Mouse (Mus musculus): ENCODE results near the gene Mroh8.

The Mroh8 gene

DNA sequence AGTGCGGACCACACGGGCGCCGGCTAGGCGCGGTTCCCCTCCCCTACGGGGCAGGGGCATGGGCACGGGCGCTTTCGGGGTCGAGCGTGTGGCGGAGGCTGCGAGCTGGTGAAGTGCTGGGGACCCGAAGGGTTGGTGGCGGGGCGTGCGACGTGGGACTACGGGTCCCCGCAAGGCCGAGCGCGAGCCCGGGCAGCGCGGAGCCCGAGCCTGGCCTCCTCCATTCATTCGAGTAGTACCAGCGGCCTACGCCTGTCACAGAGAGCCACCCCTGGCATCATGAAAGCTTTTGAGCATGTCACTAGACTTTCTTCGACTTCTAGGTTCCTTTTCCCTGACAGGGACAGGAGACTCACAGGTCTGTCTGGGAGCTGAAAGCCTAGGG lies at the start of gene Mroh8:
Gene Mroh8 (minus strand): TSS at position 134 of the 385 bp plus-strand sequence.
- no peak for DNase-seq

- no peak for DNase-seq
Measured at GRCm38 (mm10) chr2:157328570-157328969, 49.2 kb upstream of the Mroh8 start.

DNA sequence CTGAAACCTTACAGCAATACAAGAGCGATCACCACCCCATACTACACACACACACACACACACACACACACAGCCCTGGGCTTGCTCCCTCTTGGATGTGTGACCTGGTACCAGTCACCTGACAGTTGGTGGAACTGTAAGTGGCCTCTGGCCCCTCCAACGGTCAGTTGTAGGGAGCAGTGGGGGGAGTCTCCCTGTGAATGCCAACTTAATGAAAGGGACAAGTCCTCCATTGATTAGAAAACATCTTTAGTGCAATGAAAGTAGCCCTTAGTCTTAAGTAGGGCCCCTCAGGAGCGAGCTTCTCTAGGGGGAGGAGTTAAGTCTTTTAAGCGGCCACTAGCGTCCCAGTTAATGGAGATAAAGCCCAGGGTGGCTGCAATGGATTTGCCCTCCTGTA lies 48.8 kb upstream of the Mroh8 start:
- no peak for DNase-seq

DNA sequence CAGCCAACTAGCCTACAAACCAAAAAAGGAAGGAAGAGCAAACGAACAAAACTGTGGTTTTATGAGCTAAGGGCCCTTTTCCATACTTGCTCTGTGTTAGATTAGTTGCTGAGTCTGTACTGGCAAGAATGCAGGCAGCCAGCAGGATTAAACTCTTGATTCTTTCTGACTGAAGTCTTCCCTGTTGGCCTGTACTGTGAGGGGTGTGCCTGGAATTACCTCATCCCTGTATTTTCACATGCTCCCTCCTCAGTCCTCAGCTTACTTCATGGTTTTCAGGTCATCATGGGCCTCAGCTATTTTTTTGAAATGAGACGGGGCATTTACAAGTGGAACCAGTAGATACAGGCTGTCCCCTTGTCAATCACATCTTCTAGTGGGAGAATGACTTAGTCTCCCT lies 45.9 kb upstream of the Mroh8 start:
- DNase-seq = no peak

- no peak for DNase-seq
Measured at GRCm38 (mm10) chr2:157322029-157322766, 42.8 kb upstream of the Mroh8 start.

GRCm38 (mm10) chr2:157320886-157321285 lies 41.5 kb upstream of the Mroh8 start:
- no peak for DNase-seq

- no peak for DNase-seq
Measured at GRCm38 (mm10) chr2:157320135-157320534, 40.8 kb upstream of the Mroh8 start.

DNA sequence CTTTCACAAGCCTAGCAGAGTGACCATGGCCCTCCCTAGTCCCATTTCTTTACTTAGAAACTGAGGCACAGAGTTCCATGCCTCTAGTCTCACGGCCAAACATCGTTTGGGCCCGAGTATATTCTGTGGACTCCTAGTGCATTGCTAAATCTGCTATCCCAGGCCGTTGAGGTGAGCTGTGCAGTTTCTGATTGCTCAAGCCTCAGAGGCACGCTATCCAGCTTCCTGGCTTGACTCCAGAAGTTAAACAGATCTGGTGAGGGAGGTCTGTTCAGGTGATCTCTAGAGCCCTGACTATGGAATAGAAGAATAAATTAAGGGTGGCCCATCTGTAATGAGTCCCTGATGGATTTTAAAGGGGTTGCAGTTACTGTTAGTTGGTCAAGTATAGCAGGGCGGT lies 37.9 kb upstream of the Mroh8 start:
- no peak for DNase-seq

GRCm38 (mm10) chr2:157316358-157316933 lies 37.1 kb upstream of the Mroh8 start:
- no peak for DNase-seq

DNA sequence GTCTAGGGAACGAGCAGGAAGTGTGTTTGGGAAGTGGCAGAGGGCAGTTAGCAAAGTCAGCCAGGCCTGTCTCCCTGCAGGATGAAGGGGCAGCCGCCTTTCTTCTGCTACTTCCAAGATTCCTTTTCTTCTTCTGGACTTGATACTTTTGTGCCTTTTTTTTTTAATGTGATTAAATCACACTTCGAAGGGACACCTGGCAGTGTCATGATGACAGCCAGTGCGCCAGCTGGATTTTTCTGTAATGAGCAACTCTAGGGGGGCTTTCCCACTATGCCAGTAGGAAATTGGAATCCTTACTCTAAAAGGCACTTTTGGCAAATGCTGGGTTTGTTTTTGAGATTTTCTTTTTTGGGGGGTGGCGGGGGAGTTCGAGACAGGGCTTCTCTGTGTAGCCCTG lies 36.1 kb upstream of the Mroh8 start:
- DNase-seq = no peak

DNA sequence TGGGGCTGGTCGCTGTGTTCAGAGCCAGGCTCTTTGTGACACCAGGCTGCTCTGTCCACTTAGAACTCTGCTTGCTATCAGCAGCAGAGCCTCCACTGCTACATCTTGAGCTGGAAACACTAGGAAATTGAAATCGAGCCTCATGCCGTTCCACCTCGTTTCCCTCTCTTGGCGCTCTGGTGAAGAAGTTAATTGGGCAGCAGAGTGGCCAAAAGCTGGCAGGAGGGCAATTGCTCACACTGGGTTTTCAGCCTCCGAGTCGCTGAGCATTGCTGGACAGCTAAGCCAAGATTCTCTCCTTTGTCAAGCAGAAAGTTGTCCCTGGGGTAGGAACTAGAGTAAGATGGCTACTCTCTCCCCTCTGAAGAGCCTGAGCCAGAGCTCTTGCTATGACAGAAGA lies 35.0 kb upstream of the Mroh8 start:
- no peak for DNase-seq

DNA sequence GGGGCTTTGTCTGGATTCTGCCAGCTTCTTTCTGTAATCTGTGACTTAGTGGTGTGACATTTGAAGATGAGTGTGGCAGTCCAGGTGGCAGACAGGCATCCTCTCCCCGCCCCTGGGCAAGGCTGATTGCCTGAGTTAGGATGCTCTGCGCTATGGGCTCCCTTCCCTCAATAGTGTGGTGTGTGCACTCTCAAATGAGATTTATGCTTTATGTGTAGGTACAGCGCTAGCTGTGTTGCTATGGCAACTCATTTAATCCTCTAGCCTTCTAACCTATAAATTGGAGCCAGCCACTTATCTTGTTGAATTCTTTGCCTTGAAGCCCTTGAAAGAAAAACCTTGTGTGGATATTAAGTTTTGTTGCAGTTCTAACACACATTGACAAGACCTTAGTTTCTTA lies 34.4 kb upstream of the Mroh8 start:
- DNase-seq = no peak

DNA sequence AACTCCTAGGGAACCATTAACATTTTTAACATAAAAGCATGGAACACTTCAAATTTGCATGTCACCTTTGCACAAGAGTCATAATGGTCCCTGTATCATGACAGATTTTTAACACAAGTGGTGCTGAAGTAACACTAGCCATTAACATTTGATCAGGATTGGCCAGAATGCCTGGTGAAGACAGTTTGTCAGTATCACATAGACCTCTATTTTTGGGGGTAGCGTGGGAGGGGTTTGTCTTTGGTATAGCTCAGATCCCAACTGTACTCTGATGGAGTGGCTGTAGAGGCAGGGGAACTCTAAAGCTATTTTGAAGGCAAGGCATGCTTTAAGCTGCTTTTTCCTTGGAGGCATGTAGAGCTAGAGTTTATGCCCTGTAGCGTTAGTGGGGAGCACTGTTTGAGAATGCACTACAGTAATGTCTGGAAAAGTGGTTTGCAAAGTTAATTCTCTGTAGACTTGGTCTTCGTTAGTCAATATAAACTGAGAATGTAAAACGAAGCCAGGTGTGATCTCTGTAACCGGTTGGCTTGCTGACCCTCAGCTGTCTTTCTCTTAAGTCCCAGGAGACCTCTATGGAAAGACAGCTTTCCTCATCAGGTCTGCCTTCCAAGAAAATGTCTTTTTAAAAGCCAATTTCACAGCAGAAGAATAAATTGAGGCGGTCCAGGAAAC lies 31.8 kb upstream of the Mroh8 start:
- DNase-seq = no peak

DNA sequence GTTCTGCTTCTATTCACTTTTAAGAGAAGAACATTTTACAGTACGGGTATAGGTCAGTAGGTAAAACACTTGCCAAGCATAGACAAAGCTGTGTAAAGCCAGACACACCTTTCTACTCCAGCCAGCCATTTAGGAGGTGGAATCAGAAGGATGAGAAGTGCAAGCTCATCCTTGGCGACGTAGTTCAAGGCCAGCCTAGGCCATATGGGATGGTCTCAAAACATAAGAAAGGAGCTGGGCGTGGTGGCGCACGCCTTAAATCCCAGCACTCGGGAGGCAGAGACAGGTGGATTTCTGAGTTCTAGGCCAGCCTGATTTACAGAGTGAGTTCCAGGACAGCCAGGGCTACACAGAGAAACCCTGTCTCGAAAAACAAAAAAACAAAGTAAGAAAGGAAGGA lies 30.3 kb upstream of the Mroh8 start:
- no peak for DNase-seq

DNA sequence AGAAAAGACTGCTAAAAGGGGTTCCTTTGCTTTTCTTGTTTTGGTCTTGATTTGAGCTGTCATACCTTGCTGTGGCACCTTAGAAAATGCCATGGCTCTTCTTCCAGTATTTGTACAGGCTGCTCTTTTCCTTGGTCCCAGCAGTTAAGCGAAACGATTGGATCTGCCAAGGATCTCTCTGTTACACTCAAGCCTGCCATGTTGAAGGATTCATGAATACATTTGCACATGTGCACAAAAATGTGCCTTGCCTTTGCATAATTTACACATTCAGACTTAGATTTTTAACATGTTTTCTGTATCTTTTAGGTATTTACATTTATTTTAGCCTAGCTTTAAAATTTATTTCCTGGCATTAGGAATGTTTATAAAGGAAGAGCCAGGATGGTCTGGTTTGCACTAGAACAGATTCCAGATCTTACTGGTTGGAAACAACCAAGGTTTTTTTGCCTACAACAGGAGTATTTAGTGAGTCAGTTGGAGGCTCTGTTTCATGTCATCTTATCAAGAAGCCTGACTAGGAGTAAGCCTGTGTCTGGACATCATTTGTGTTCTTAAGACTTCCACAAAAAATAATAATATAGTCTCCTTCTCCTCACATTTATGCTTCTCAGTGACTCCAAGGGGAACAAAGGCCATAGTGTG lies 29.0 kb upstream of the Mroh8 start:
- DNase-seq = no peak

DNA sequence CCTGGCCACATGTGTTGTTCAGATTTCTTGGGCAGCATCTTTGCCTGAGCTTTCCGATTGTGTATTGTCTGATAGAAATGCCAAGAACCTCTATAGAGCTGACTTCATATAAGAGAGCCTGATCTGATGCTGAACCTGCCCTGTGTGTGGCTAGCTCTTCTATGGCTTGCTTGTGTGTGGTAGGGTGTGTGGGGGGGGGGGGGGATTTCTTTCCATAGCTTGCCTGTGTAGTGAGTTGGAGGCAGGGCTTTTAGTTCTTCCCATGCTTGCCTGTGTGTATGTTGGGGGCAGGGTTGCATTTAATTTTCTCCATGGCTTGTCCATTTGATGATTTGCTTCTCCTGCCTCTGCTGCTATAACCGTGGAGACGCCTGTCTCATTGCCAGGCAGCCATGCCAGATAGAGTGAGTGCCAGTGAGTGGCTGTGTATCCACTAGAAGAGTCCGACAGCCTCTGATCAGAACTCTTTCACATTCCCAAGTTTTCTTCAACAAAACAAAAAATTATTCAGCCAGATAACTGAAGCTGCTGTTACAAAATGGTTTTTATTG lies 28.4 kb upstream of the Mroh8 start:
- DNase-seq = no peak

DNA sequence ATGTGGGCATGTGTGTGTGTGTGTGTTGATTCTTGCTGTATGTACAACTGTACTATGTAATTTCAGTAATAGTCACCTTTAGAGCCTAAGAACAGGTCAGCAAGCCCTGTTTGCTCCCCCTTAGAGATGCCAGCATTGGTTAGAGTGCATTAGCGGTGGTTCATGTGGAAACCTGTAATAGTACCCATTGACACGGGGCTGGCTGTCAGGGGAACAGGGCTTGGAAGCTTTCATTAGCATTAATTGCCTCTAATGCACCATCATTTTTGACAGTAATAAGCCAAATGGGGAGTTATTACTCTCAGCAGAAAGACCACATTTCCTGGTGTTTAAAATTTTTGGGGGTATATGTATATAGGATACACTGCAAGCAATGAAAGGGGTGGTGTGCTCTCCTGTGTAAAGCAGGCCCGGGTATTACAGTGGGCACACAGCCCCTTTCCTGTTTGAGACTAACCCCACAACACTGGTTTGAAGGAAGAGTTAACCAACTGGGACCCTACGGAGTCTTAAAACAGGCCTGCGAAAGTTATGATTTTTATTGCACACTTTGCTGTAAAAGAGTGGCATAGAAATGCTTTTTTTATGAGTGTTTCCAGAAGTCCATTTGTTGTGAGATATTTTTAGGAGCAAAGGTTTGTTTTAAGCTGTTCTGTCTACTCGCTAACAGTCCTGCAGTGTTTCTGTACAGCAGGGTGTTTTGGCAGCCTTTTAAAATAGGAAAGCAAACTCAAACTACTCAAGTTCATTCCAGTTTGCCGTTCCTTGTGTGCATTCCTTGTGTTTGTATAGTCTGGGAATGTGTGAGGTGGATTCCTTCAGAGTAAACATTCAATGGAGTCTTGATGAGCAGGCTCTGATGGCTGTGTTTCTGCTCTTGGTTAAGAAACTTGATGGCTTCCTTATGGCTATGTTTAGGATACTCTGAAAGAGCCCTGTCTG lies 27.0 kb upstream of the Mroh8 start:
- no peak for DNase-seq

- no peak for DNase-seq
Measured at GRCm38 (mm10) chr2:157303096-157303495, 23.7 kb upstream of the Mroh8 start.

- DNase-seq = no peak
Measured at GRCm38 (mm10) chr2:157300051-157300450, 20.7 kb upstream of the Mroh8 start.

- DNase-seq = no peak
Measured at GRCm38 (mm10) chr2:157296105-157296689, 16.8 kb upstream of the Mroh8 start.

DNA sequence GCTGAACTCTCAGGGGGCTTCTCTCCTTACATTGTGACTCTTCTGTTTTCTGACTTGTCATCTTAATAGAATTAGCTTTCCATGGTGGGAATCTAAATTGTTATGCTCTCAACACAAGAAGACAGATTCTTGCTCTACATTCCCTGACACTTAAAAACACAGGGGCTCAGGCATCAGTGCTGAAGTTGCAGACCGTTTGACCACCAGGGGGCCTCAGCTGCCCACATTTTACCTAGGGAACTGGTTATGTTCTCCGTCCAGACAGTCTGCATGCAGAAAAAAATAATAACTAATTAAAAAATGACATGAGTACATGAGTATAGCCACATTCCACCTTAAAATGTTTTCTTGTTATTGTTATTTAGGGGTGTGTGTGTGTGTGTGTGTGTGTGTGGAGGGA lies 12.7 kb upstream of the Mroh8 start:
- peak; percentile 85 for DNase-seq

GRCm38 (mm10) chr2:157288996-157289395 lies 9.6 kb upstream of the Mroh8 start:
- no peak for DNase-seq

All from right cerebral cortex, postnatal 14 days (tissue).